Mouse (Mus musculus) kidney, adult 18-20 months (tissue): Measurements from ENCODE around the gene Olfr1026.

ENCODE experiments used
- DNase-seq: peaks from one replicate; pipeline ENCODE4 v3.0.0; 2021

The Olfr1026 gene

DNA sequence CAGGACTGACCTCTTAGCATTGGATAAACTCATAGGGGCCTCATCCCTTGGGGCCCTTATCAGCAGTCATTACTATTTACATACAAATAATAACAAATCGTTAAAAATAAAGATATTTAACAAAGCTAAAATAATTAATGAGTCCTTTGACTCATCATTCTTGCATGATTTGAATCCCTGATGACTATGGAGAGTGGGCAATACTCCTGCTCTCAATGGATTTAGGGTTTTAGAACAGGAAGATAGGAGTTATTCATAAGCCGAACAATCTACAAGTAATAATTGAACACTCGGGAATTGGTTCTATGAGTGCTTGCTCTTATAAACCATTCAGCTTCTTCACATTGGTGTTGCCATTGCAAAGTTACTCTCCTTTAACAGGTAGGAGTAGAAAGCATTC lies at the start of gene Olfr1026:
Gene Olfr1026 (plus strand): TSS at position 301 of the 400 bp plus-strand sequence.
- no peak for DNase-seq

DNA sequence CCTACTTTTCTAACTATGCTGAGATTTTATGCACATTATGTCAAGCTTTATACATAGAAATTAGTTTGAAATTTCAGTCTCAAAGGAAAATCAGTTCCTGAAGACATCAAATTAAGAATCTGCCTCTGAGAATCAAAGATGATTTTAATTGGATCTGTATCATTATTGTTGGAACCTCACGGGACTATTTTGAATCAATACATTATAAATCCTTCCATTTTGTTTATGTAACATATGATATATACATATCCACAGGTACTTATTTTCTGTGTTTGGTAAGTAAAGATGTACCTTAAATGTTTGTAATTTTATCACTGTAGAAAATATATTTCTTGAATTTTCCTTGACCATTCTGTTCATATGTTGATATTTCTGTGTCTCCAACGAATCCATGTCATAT lies 36.0 kb upstream of the Olfr1026 start, which contains the start of gene Olfr1023:
Gene Olfr1023 (plus strand): TSS at position 301 of the 400 bp plus-strand sequence.
- no peak for DNase-seq

DNA sequence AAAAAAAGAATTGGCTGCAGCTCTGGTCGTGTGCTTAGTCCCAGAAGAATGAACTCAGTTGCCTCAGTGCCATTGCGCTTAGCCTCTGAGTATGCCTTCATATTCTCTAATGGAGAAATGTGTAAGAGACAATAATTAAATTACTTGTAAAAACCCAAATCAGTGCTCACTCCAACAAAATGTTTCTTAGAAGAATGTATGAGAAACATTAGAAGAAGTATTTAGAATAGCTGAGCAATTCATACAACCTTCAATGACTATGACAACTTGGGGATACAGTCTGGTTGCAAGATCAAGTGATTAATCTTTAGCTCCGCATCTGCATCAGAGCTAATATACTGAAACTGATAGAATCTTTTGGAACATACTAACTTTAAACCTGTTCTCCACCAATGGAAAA lies 16.4 kb upstream of the Olfr1026 start, which contains the start of gene Olfr1024:
Gene Olfr1024 (minus strand): TSS at position 101 of the 400 bp plus-strand sequence.
- DNase-seq, result no peak

DNA sequence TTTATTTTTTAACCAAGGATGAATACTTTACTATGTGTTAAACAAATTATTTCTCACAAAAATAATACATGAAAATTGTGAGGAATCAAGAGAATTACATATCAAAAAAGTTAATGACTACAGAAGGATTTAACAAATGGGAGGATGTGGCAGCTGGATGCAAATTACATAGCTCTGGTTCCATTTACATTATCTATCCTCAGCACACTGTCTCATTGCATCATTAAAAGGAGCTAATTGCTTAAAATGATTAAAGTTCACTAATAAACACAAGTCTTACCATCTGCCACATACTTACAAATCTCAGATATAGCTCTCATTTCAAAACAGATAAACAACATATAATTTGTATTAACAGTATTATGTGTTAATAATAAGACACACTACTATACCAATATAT lies 8.2 kb upstream of the Olfr1026 start:
- DNase-seq, result no peak

DNA sequence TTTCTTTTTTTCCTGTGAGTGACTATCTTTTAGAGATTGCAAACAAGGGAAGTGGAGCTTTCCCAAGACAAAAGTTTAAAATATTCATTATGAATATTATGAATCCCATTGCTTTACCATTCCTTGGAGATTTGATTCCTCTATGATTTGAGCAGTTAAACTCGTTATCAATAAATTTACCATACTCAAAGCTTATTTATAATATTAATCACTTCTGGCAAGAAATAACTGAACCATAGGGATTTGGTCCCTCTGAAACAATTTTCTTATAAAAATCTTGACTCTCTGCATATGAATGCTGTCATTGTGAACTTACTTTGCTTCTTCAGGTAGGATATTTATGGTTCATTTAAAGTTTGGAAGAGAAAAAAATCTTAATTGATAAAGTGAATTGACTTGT lies 6.5 kb upstream of the Olfr1026 start, which contains the start of gene Olfr1025-ps1:
Gene Olfr1025-ps1 (plus strand): TSS at position 301 of the 400 bp plus-strand sequence.
- DNase-seq, result no peak

DNA sequence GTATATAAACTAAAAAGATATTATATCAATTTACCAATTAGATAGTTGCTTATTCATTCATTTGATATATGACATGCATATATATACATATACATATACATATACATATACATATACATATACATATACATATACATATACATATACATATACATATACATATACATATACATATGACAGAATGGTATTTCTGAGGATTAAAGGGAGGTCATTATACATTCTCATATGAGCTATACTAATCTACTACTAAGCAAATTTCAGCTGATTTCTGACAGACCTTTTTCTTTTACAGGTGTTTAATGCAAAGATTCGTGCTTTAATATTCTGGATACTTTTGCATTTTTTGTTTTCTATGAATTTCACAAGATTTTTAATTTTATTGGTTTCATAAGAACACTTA lies 28.8 kb downstream of the Olfr1026 start, which contains the start of gene Olfr1028:
Gene Olfr1028 (plus strand): TSS at position 301 of the 400 bp plus-strand sequence.
- no peak for DNase-seq

DNA sequence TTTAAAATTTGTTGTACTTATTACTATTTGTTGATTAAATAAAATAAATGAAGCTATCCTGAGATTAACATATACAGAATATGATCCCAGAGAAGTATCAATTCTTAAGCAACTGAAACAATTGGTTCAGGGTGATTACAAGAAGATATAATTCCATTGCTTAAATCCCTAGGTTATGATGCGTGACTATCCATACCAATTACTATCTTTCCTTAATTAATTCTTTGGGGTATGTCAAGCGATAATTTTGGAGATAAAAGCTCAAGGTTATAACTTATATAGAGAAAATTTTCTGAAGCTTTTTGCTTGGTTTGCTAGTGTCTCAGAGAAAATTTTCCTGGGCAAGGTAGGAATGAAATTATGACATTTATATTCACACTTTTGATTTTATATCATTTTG lies 52.2 kb downstream of the Olfr1026 start, which contains the start of gene Olfr1029:
Gene Olfr1029 (plus strand): TSS at position 301 of the 400 bp plus-strand sequence.
- no peak for DNase-seq
